Mouse (Mus musculus): ENCODE data around the gene Gm10220. TPM values are rescaled to one million over a fixed set of nuclear protein-coding genes. Genes with fewer than 3 reads are reported as not detected.

Gene Gm10220
- polyA plus RNA-seq (2012; rRNA removed) = not detected in 2 replicates

DNA sequence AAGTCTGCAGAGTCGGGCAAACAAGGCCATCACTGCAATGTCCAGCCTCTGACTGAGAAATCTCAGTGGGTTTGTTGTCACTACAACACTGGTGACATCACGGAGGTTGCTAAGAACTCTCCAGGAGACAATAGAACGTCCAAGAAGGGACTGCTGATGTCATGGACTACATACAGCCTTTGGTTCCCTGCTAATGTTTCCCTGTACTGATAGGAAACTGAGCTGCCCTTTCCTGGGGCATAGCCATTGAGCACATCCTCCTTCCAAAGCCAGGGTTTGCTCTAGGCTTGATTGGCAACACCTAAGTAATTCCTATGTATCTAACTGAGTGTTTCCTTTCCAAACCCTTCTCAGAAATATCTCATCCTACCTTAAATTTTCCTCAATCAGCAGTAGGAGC, at the start of gene Gm10220:
TSS of gene Gm10220 (minus strand) at position 101 of the 400 bp plus-strand sequence.

DNA sequence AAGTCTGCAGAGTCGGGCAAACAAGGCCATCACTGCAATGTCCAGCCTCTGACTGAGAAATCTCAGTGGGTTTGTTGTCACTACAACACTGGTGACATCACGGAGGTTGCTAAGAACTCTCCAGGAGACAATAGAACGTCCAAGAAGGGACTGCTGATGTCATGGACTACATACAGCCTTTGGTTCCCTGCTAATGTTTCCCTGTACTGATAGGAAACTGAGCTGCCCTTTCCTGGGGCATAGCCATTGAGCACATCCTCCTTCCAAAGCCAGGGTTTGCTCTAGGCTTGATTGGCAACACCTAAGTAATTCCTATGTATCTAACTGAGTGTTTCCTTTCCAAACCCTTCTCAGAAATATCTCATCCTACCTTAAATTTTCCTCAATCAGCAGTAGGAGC, 16.0 kb downstream of the Gm10220 start, which contains the start of gene 5031410I06Rik:
TSS of gene 5031410I06Rik (minus strand) at position 101 of the 400 bp plus-strand sequence.

DNA sequence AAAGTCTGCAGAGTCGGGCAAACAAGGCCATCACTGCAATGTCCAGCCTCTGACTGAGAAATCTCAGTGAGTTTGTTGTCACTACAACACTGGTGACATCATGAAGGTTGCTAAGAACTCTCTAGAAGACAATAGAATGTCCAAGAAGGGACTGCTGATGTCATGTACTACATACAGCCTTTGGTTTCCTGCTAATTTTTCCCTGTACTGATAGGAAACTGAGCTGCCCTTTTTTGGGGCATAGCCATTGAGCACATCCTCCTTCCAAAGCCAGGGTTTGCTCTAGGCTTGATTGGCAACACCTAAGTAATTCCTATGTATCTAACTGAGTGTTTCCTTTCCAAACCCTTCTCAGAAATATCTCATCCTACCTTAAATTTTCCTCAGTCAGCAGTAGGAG, 32.0 kb downstream of the Gm10220 start, which contains the start of gene Gm10471:
TSS of gene Gm10471 (minus strand) at position 101 of the 400 bp plus-strand sequence.

Other genes starting within 250 kb of the Gm10220 start
- gene Gm21663, start 179.0 kb downstream of the Gm10220 start, polyA plus RNA-seq (2012; rRNA removed) = not detected in 2 replicates
- gene Gm21671, start 167.0 kb downstream of the Gm10220 start, polyA plus RNA-seq (2012; rRNA removed) = not detected in 2 replicates
- not detected in 2 replicates for gene Gm21680, start 148.8 kb downstream of the Gm10220 start, polyA plus RNA-seq (2012; rRNA removed)
- gene Gm21698, start 132.8 kb downstream of the Gm10220 start, polyA plus RNA-seq (2012; rRNA removed) = not detected in 2 replicates
- gene Gm1979, start 116.6 kb downstream of the Gm10220 start, polyA plus RNA-seq (2012; rRNA removed) = not detected in 2 replicates
- gene Gm5862, start 98.5 kb downstream of the Gm10220 start, polyA plus RNA-seq (2012; rRNA removed) = not detected in 2 replicates
- gene Speer4a, start 81.9 kb downstream of the Gm10220 start, polyA plus RNA-seq (2012; rRNA removed) = not detected in 2 replicates
- not detected in 2 replicates for gene Gm7347, start 62.8 kb downstream of the Gm10220 start, polyA plus RNA-seq (2012; rRNA removed)
- not detected in 2 replicates for gene Gm10471, start 32.1 kb downstream of the Gm10220 start, polyA plus RNA-seq (2012; rRNA removed)
- not detected in 2 replicates for gene 5031410I06Rik, start 16.1 kb downstream of the Gm10220 start, polyA plus RNA-seq (2012; rRNA removed)
- not detected in 2 replicates for gene Gm7361, start 136.3 kb upstream of the Gm10220 start, polyA plus RNA-seq (2012; rRNA removed)